In genomic region chr12:113981613-113982012, GRCm38 (mm10) we compare ENCODE assay signal across 8 mouse cellular contexts.
DNase-seq lines count a peak whose midpoint lies in the region; ATAC-seq and TF ChIP-seq lines count a peak whose summit lies in the region.
"Not testable (repeated sequence)": the region's sequence is repeated elsewhere in the genome, so short reads cannot be mapped to it uniquely, and the experiment has no call there.

No protein-coding gene starts in this region.

- TF ChIP-seq EP300 in heart, adult 2 months (IDR thresholded peaks at IDR 0.05; ENCODE audit: insufficient read depth, low read depth, low read length) = not testable (repeated sequence)

- intact Hi-C loops in heart, adult 2 months (cut with DNase I) = loop anchor here (2.0 kb wide), 1 partner anchor 71 kb away; no protein-coding TSS in a partner anchor

- H3K27me3 ChIP-seq in heart, adult 2 months (ENCODE audit: control insufficient read depth, insufficient read depth, low read length); liver, adult 2 months (ENCODE audit: control insufficient read depth, insufficient read depth, low read length); neural tube, embryonic 11.5 days (ENCODE audit: control insufficient read depth, insufficient read depth, low read length): not testable (repeated sequence)

- H3K9ac ChIP-seq in heart, adult 2 months (ENCODE audit: low read depth, low read length); liver, adult 2 months (ENCODE audit: low read depth, low read length); neural tube, embryonic 11.5 days (ENCODE audit: low read length): not testable (repeated sequence)

- not testable (repeated sequence) for ATAC-seq in neural tube, embryonic 11.5 days (ENCODE audit: insufficient read depth, low FRiP score, low TSS enrichment)

- not testable (repeated sequence) for H3K9me3 ChIP-seq in neural tube, embryonic 11.5 days (ENCODE audit: control insufficient read depth, low read length)

- WGBS in heart, adult 2 months = 32% methylated on average over 10 of the region's 10 CpGs
- 16% methylated on average over 10 of the region's 10 CpGs for WGBS in liver, adult 2 months
- WGBS in neural tube, embryonic 11.5 days = 37% methylated on average over 10 of the region's 10 CpGs

- H3K4me1 ChIP-seq in heart, adult 2 months (ENCODE audit: control insufficient read depth, insufficient read depth, low read length); liver, adult 2 months (ENCODE audit: control insufficient read depth, insufficient read depth, low read length); neural tube, embryonic 11.5 days (ENCODE audit: control insufficient read depth, insufficient read depth, low read length): not testable (repeated sequence)

- TF ChIP-seq POLR2A in heart, adult 2 months (IDR thresholded peaks at IDR 0.05; ENCODE audit: insufficient read depth, low read depth, low read length); liver, adult 2 months (IDR thresholded peaks at IDR 0.05; ENCODE audit: extremely low read depth, insufficient read depth, low read length): not testable (repeated sequence)

- H3K79me2 ChIP-seq in heart, adult 2 months (replicated peaks; ENCODE audit: control insufficient read depth, insufficient read depth, low read length); liver, adult 2 months (ENCODE audit: control insufficient read depth, insufficient read depth, low read length): not testable (repeated sequence)

- not testable (repeated sequence) for H3K36me3 ChIP-seq in heart, adult 2 months (ENCODE audit: control insufficient read depth, insufficient read depth, low read length); liver, adult 2 months (ENCODE audit: control insufficient read depth, insufficient read depth, low read length); neural tube, embryonic 11.5 days (ENCODE audit: control insufficient read depth, insufficient read depth, low read length)

- peak; percentile 75 for DNase-seq in CD4-positive, CD25-positive, alpha-beta regulatory T cell, adult 2 months (ENCODE audit: low read depth, low spot score)
- peak; percentile 88 to 90 for DNase-seq in adrenal gland, postnatal 36 days
- peak; percentile 31 for DNase-seq in embryo, embryonic 11 days
- peak; percentile 33 to 66 for DNase-seq in heart, adult 2 months
- peak; percentile 92 for DNase-seq in kidney, postnatal 14 days
- peak; percentile 51 for DNase-seq in liver, adult 2 months (ENCODE audit: extremely low read depth, low read depth, low spot score)
- DNase-seq in neural tube, embryonic 11.5 days (ENCODE audit: low spot score) = peak; percentile 15
- DNase-seq in thymus, adult 18-20 months = peak; percentile 62 to 69

- not testable (repeated sequence) for H3K4me2 ChIP-seq in neural tube, embryonic 11.5 days (ENCODE audit: low read depth)

- TF ChIP-seq CTCF in heart, adult 2 months (IDR thresholded peaks at IDR 0.05) = peak; percentile 76
- TF ChIP-seq CTCF in liver, adult 2 months (IDR thresholded peaks at IDR 0.05; ENCODE audit: low read depth, low read length) = peak; percentile 79

- not testable (repeated sequence) for H3K27ac ChIP-seq in heart, adult 2 months; liver, adult 2 months (replicated peaks; ENCODE audit: insufficient read depth, low read depth, low read length); neural tube, embryonic 11.5 days (ENCODE audit: low read depth, low read length)

- not testable (repeated sequence) for H3K4me3 ChIP-seq in heart, adult 2 months; liver, adult 2 months (ENCODE audit: insufficient read depth, low read depth, low read length); neural tube, embryonic 11.5 days (ENCODE audit: low read depth, low read length)

Comparison
In these comparisons a context has a peak if more than half of its experiments do, and no peak if none do; other contexts are left out.
1. DNase-seq: peak in every context shown above with its lines; median percentile 92 in kidney, postnatal 14 days; 89 in adrenal gland, postnatal 36 days; 75 in CD4-positive, CD25-positive, alpha-beta regulatory T cell, adult 2 months; 66 in thymus, adult 18-20 months; 51 in liver, adult 2 months; 50 in heart, adult 2 months; 31 in embryo, embryonic 11 days; 15 in neural tube, embryonic 11.5 days.